Mouse (Mus musculus): ENCODE results near the gene Git2.
A peak's percentile ranks its signal among the peaks of the same experiment; 100 is the strongest.

Git2 gene

GRCm38 (mm10) chr5:114796299-114797012 lies 21.1 kb upstream of the Git2 start:
- DNase-seq = peak; percentile 64

- no peak for DNase-seq
These were observed 20.3 kb upstream of the Git2 start for GRCm38 (mm10) chr5:114795653-114796052.

GRCm38 (mm10) chr5:114795231-114795630 lies 19.9 kb upstream of the Git2 start:
- peak; percentile 73 for DNase-seq

GRCm38 (mm10) chr5:114794609-114795008 lies 19.3 kb upstream of the Git2 start:
- peak; percentile 77 for DNase-seq

- DNase-seq = peak; percentile 77
These were observed 18.0 kb upstream of the Git2 start for GRCm38 (mm10) chr5:114793317-114793716.

- no peak for DNase-seq
These were observed 9.9 kb upstream of the Git2 start for GRCm38 (mm10) chr5:114785196-114785595.

- DNase-seq = no peak
These were observed 9.4 kb upstream of the Git2 start for GRCm38 (mm10) chr5:114784622-114785165.

- DNase-seq = no peak
These were observed 8.3 kb upstream of the Git2 start for GRCm38 (mm10) chr5:114783405-114784163.

- no peak for DNase-seq
These were observed 7.7 kb upstream of the Git2 start for GRCm38 (mm10) chr5:114782991-114783390.

GRCm38 (mm10) chr5:114780912-114781311 lies 5.6 kb upstream of the Git2 start:
- DNase-seq = no peak

GRCm38 (mm10) chr5:114779956-114780489 lies 4.7 kb upstream of the Git2 start:
- DNase-seq = no peak

- no peak for DNase-seq
These were observed 857 bp upstream of the Git2 start for GRCm38 (mm10) chr5:114776174-114776573.

GRCm38 (mm10) chr5:114774403-114775051 lies 790 bp downstream of the Git2 start, which contains the start of gene Ankrd13a:
TSS of gene Ankrd13a (plus strand) at chr5:114774677.
- peak; percentile 94 for DNase-seq

GRCm38 (mm10) chr5:114773780-114774179 lies 1.5 kb downstream of the Git2 start:
- no peak for DNase-seq

- DNase-seq = peak; percentile 96
These were observed 2.1 kb downstream of the Git2 start for GRCm38 (mm10) chr5:114773211-114773710.

- DNase-seq = no peak
These were observed 2.7 kb downstream of the Git2 start for GRCm38 (mm10) chr5:114772456-114773203.

GRCm38 (mm10) chr5:114771796-114772195 lies 3.5 kb downstream of the Git2 start:
- no peak for DNase-seq

GRCm38 (mm10) chr5:114769786-114770185 lies 5.5 kb downstream of the Git2 start:
- no peak for DNase-seq

GRCm38 (mm10) chr5:114767185-114767584 lies 8.1 kb downstream of the Git2 start:
- DNase-seq = no peak

- no peak for DNase-seq
These were observed 8.6 kb downstream of the Git2 start for GRCm38 (mm10) chr5:114766686-114767085.

- peak; percentile 92 for DNase-seq
These were observed 10.2 kb downstream of the Git2 start for GRCm38 (mm10) chr5:114764812-114765735.

Data from cerebellum, adult 9-10 months (tissue).